Mouse (Mus musculus) testis, adult 2 months (tissue): Measurements from ENCODE around the gene Kcnq1.

Source experiments
- CTCF ChIP-seq: fragments of 200-500 bp; IDR thresholded peaks from 2 replicates; pipeline ENCODE4 v1.5.1; 2012; ENCODE audit warnings: low read depth, mild to moderate bottlenecking, inconsistent platforms, low read length, moderate library complexity; ENCODE audit not compliant: control insufficient read depth, insufficient read depth, insufficient replicate concordance
- POLR2A ChIP-seq: fragments of 200-500 bp; IDR thresholded peaks from 2 replicates; pipeline ENCODE4 v1.6.1; 2012; ENCODE audit warnings: low read depth, mild to moderate bottlenecking, inconsistent platforms, low read length, moderate library complexity; ENCODE audit not compliant: control insufficient read depth

GRCm38 (mm10) chr7:143289082-143289849, 183.1 kb downstream of the Kcnq1 start:
- TF ChIP-seq POLR2A (no peak), CTCF (no peak)
